Mouse (Mus musculus): Measurements from ENCODE around the gene Bsn. TPM values are rescaled to one million over a fixed set of nuclear protein-coding genes. Genes with fewer than 3 reads are reported as not detected.
A peak's percentile ranks its signal among the peaks of the same experiment; 100 is the strongest.

Bsn gene
- polyA plus RNA-seq (2016; fragmentation: Nextera tagmentation; extraction: Ambion mirVana), result 0.82 and 1.2 TPM in 2 replicates

- peak; percentile 82 for DNase-seq (ENCODE audit: extremely low spot score, low spot score)
- no peaks in the 10 kb centered on the region for H3K9me3 ChIP-seq
- H3K4me1 ChIP-seq, result peaks cover 14% of the 10 kb centered on the region
- H3K36me3 ChIP-seq (replicated peaks), result no peaks in the 10 kb centered on the region
- peak within 1 kb of the TSS; percentile 71 for H3K4me3 ChIP-seq
- H3K27me3 ChIP-seq (ENCODE audit: poor library complexity, severe bottlenecking), result peaks cover 47% of the 10 kb centered on the region
- 1% methylated on average over 87 of the region's 91 CpGs for WGBS
- peak within 1 kb of the TSS; percentile 84 for H3K27ac ChIP-seq
These were observed at the start of gene Bsn for GRCm38 (mm10) chr9:108189787-108190679. TSS of gene Bsn (minus strand) at chr9:108190384.

GRCm38 (mm10) chr9:108239951-108240350, 49.8 kb upstream of the Bsn start:
- Histone ChIP-seq H3K9me3 (no peaks in the 10 kb centered on the region), H3K27me3 (ENCODE audit: poor library complexity, severe bottlenecking) (no peaks in the 10 kb centered on the region)
- WGBS, result 71% methylated on average over 5 of the region's 5 CpGs

GRCm38 (mm10) chr9:108238831-108239230, 48.6 kb upstream of the Bsn start:
- Histone ChIP-seq H3K4me3 (no peak overlapping the region), H3K36me3 (replicated peaks) (peaks cover 55% of the 10 kb centered on the region), H3K27me3 (ENCODE audit: poor library complexity, severe bottlenecking) (no peaks in the 10 kb centered on the region), H3K27ac (no peak overlapping the region), H3K4me1 (peaks cover 12% of the 10 kb centered on the region), H3K9me3 (no peaks in the 10 kb centered on the region)
- WGBS, result 77% methylated on average over 3 of the region's 3 CpGs
- no peak for DNase-seq (ENCODE audit: extremely low spot score, low spot score)

More at GRCm38 (mm10) chr9:108239951-108240350, 49.8 kb upstream of the Bsn start:
- no peak overlapping the region for H3K27ac ChIP-seq
- H3K4me1 ChIP-seq, result peaks cover 12% of the 10 kb centered on the region
- no peak overlapping the region for H3K4me3 ChIP-seq
- H3K36me3 ChIP-seq (replicated peaks), result peaks cover 55% of the 10 kb centered on the region
- no peak for DNase-seq (ENCODE audit: extremely low spot score, low spot score)

GRCm38 (mm10) chr9:108238402-108238801, 48.2 kb upstream of the Bsn start:
- 90% methylated on average over 2 of the region's 2 CpGs for WGBS
- H3K4me3 ChIP-seq, result no peak overlapping the region
- no peak overlapping the region for H3K27ac ChIP-seq
- no peaks in the 10 kb centered on the region for H3K9me3 ChIP-seq
- peaks cover 52% of the 10 kb centered on the region for H3K36me3 ChIP-seq (replicated peaks)
- DNase-seq (ENCODE audit: extremely low spot score, low spot score), result no peak
- no peaks in the 10 kb centered on the region for H3K27me3 ChIP-seq (ENCODE audit: poor library complexity, severe bottlenecking)
- peaks cover 12% of the 10 kb centered on the region for H3K4me1 ChIP-seq

- H3K9me3 ChIP-seq, result no peaks in the 10 kb centered on the region
- no peak overlapping the region for H3K4me3 ChIP-seq
- peaks cover 12% of the 10 kb centered on the region for H3K4me1 ChIP-seq
- DNase-seq (ENCODE audit: extremely low spot score, low spot score), result no peak
- H3K27ac ChIP-seq, result no peak overlapping the region
- peaks cover 51% of the 10 kb centered on the region for H3K36me3 ChIP-seq (replicated peaks)
- WGBS, result 97% methylated on average over 2 of the region's 2 CpGs
- H3K27me3 ChIP-seq (ENCODE audit: poor library complexity, severe bottlenecking), result no peaks in the 10 kb centered on the region
These were observed 44.5 kb upstream of the Bsn start for GRCm38 (mm10) chr9:108234682-108235081.

- no peak for DNase-seq (ENCODE audit: extremely low spot score, low spot score)
- no peaks in the 10 kb centered on the region for H3K9me3 ChIP-seq
- H3K4me1 ChIP-seq, result peaks cover 9% of the 10 kb centered on the region; the same call in 1 of the 2 replicates
- H3K36me3 ChIP-seq (replicated peaks), result peaks cover 59% of the 10 kb centered on the region
- WGBS, result 97% methylated on average over 2 of the region's 2 CpGs
- no peak overlapping the region for H3K4me3 ChIP-seq
- H3K27me3 ChIP-seq (ENCODE audit: poor library complexity, severe bottlenecking), result no peaks in the 10 kb centered on the region
- H3K27ac ChIP-seq, result no peak overlapping the region
These were observed 42.7 kb upstream of the Bsn start for GRCm38 (mm10) chr9:108232908-108233307.

- peaks cover 31% of the 10 kb centered on the region for H3K36me3 ChIP-seq (replicated peaks)
- no peak overlapping the region for H3K4me3 ChIP-seq
- peaks cover 7% of the 10 kb centered on the region; the same call in 1 of the 2 replicates for H3K4me1 ChIP-seq
- DNase-seq (ENCODE audit: extremely low spot score, low spot score), result no peak
- no peaks in the 10 kb centered on the region for H3K27me3 ChIP-seq (ENCODE audit: poor library complexity, severe bottlenecking)
- 77% methylated on average over 2 of the region's 2 CpGs for WGBS
- no peak overlapping the region for H3K27ac ChIP-seq
- H3K9me3 ChIP-seq, result no peaks in the 10 kb centered on the region
These were observed 37.9 kb upstream of the Bsn start for GRCm38 (mm10) chr9:108227911-108228649.

- Histone ChIP-seq H3K36me3 (replicated peaks) (peaks cover 22% of the 10 kb centered on the region), H3K27ac (no peak overlapping the region), H3K4me3 (no peak overlapping the region), H3K9me3 (no peaks in the 10 kb centered on the region), H3K27me3 (ENCODE audit: poor library complexity, severe bottlenecking) (no peaks in the 10 kb centered on the region), H3K4me1 (peaks cover 10% of the 10 kb centered on the region)
- 93% methylated on average over 2 of the region's 2 CpGs for WGBS
- DNase-seq (ENCODE audit: extremely low spot score, low spot score), result no peak
These were observed 35.0 kb upstream of the Bsn start for GRCm38 (mm10) chr9:108225166-108225565.

GRCm38 (mm10) chr9:108223633-108224032, 33.4 kb upstream of the Bsn start:
- Histone ChIP-seq H3K9me3 (no peaks in the 10 kb centered on the region), H3K36me3 (replicated peaks) (peaks cover 9% of the 10 kb centered on the region), H3K4me3 (no peak overlapping the region), H3K27ac (no peak overlapping the region), H3K27me3 (ENCODE audit: poor library complexity, severe bottlenecking) (no peaks in the 10 kb centered on the region), H3K4me1 (peaks cover 10% of the 10 kb centered on the region)
- WGBS, result 93% methylated on average over 1 of the region's 1 CpGs
- DNase-seq (ENCODE audit: extremely low spot score, low spot score), result no peak

GRCm38 (mm10) chr9:108221566-108221965, 31.4 kb upstream of the Bsn start:
- Histone ChIP-seq H3K4me3 (no peak overlapping the region), H3K9me3 (no peaks in the 10 kb centered on the region), H3K27ac (no peak overlapping the region), H3K36me3 (replicated peaks) (peaks cover 18% of the 10 kb centered on the region), H3K27me3 (ENCODE audit: poor library complexity, severe bottlenecking) (no peaks in the 10 kb centered on the region), H3K4me1 (peaks cover 3% of the 10 kb centered on the region; the same call in 1 of the 2 replicates)
- 90% methylated on average over 3 of the region's 3 CpGs for WGBS
- no peak for DNase-seq (ENCODE audit: extremely low spot score, low spot score)

- WGBS, result 93% methylated on average over 1 of the region's 1 CpGs
- Histone ChIP-seq H3K27ac (no peak overlapping the region), H3K4me1 (peaks cover 3% of the 10 kb centered on the region; the same call in 1 of the 2 replicates), H3K4me3 (no peak overlapping the region), H3K9me3 (no peaks in the 10 kb centered on the region), H3K27me3 (ENCODE audit: poor library complexity, severe bottlenecking) (no peaks in the 10 kb centered on the region), H3K36me3 (replicated peaks) (peaks cover 29% of the 10 kb centered on the region)
- no peak for DNase-seq (ENCODE audit: extremely low spot score, low spot score)
These were observed 30.2 kb upstream of the Bsn start for GRCm38 (mm10) chr9:108220380-108220774.

GRCm38 (mm10) chr9:108219766-108220379, 29.7 kb upstream of the Bsn start:
- H3K9me3 ChIP-seq, result no peaks in the 10 kb centered on the region
- no peak for DNase-seq (ENCODE audit: extremely low spot score, low spot score)
- WGBS, result 94% methylated on average over 12 of the region's 12 CpGs

More at GRCm38 (mm10) chr9:108219766-108220379, 29.7 kb upstream of the Bsn start:
- Histone ChIP-seq H3K4me1 (peaks cover 3% of the 10 kb centered on the region; the same call in 1 of the 2 replicates), H3K36me3 (replicated peaks) (peaks cover 34% of the 10 kb centered on the region), H3K27me3 (ENCODE audit: poor library complexity, severe bottlenecking) (no peaks in the 10 kb centered on the region), H3K27ac (no peak overlapping the region), H3K4me3 (no peak overlapping the region)

All from forebrain, embryonic 10.5 days (tissue).